Mouse (Mus musculus) intestine, embryonic 16.5 days (tissue): Measurements from ENCODE around the gene Kctd21. TPM values are rescaled to one million over a fixed set of nuclear protein-coding genes. Genes with fewer than 3 reads are reported as not detected.

ENCODE experiments used
- ATAC-seq: fragments of 200-750 bp; cut with Nextera tagmentation; 2 replicates; pipeline ENCODE4 v1.8.0; 2017; ENCODE audit warnings: moderate TSS enrichment, moderate library complexity
- H3K27ac ChIP-seq: fragments of 300-500 bp; sonication (generic); 2 replicates; pipeline ENCODE4 v1.5.1; 2014; ENCODE audit warnings: mild to moderate bottlenecking, low read length
- H3K27me3 ChIP-seq: fragments of 300-500 bp; sonication (generic); replicated peaks from 2 replicates; pipeline ENCODE4 v1.6.1; 2014; ENCODE audit warnings: low read length, control low read depth, mixed read lengths; ENCODE audit not compliant: control insufficient read depth, insufficient read depth
- H3K36me3 ChIP-seq: fragments of 300-500 bp; sonication (generic); 2 replicates; pipeline ENCODE4 v1.6.1; 2014; ENCODE audit warnings: low read length, control low read depth; ENCODE audit not compliant: control insufficient read depth, insufficient read depth
- H3K4me1 ChIP-seq: fragments of 300-500 bp; sonication (generic); 2 replicates; pipeline ENCODE4 v1.6.1; 2014; ENCODE audit warnings: low read length, control low read depth, mixed read lengths; ENCODE audit not compliant: control insufficient read depth, insufficient read depth
- H3K4me2 ChIP-seq: fragments of 300-500 bp; sonication (generic); 2 replicates; pipeline ENCODE4 v1.6.1; 2014; ENCODE audit warnings: low read depth, low read length, control low read depth
- H3K4me3 ChIP-seq: fragments of 300-500 bp; sonication (generic); 2 replicates; pipeline ENCODE4 v1.5.1; 2014; ENCODE audit warnings: mild to moderate bottlenecking, low read length
- H3K9ac ChIP-seq: fragments of 300-500 bp; sonication (generic); 2 replicates; pipeline ENCODE4 v1.6.1; 2014; ENCODE audit warnings: low read depth, low read length
- H3K9me3 ChIP-seq: fragments of 300-500 bp; sonication (generic); 2 replicates; pipeline ENCODE4 v1.6.1; 2016; ENCODE audit warnings: low read length, control low read depth; ENCODE audit not compliant: control insufficient read depth
- WGBS: fragments of 180-500 bp; shearing (Covaris S2); extraction: QIAGEN DNeasy Blood & Tissue Kit; methylation state at CpG from one replicate; pipeline ENCODE4 v1.1.7; 2014; 5-methylcytosine and 5-hydroxymethylcytosine counted together
- polyA plus RNA-seq: library from polyadenylated mRNA; unstranded; fragments of >200 nt; fragmentation: Nextera tagmentation; extraction: Ambion mirVana; gene quantifications from 2 replicates; pipeline ENCODE4 v1.2.1, GENCODE M21; 2015

The Kctd21 gene
- polyA plus RNA-seq, 1 experiment from 2014 or later = 4.4 TPM

DNA sequence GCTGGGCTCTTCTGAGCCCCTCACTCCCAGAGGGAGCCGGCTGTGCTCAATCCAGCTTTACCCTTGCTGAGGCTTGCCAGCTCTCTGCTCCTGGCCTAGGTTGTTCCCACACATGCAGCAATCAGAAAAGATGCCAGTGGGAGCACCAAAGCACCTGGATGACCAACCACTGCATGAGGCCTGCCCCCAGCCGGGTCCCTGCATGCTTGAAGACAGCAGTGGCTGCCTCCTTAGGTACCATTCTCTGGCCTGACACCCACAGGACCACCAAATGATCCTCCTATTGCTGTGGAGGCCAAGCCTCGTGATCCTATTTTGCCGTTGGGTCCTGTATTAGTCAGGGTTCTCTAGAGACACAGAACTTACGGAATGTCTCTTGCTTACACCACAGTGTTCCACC lies 18.8 kb downstream of the Kctd21 start:
- H3K27me3 ChIP-seq = no peaks in the 10 kb centered on the region
- 87% methylated on average over 5 of the region's 5 CpGs for WGBS
- H3K4me2 ChIP-seq = no peak overlapping the region
- H3K4me3 ChIP-seq = no peak overlapping the region
- H3K9ac ChIP-seq = no peak overlapping the region
- H3K9me3 ChIP-seq = no peaks in the 10 kb centered on the region
- 0 out of 2 replicates have a peak, but pooled peaks cover 2% of the 10 kb centered on the region for H3K36me3 ChIP-seq
- no peak for ATAC-seq
- H3K4me1 ChIP-seq = peaks cover 3% of the 10 kb centered on the region; the same call in 1 of the 2 replicates
- no peak overlapping the region for H3K27ac ChIP-seq

DNA sequence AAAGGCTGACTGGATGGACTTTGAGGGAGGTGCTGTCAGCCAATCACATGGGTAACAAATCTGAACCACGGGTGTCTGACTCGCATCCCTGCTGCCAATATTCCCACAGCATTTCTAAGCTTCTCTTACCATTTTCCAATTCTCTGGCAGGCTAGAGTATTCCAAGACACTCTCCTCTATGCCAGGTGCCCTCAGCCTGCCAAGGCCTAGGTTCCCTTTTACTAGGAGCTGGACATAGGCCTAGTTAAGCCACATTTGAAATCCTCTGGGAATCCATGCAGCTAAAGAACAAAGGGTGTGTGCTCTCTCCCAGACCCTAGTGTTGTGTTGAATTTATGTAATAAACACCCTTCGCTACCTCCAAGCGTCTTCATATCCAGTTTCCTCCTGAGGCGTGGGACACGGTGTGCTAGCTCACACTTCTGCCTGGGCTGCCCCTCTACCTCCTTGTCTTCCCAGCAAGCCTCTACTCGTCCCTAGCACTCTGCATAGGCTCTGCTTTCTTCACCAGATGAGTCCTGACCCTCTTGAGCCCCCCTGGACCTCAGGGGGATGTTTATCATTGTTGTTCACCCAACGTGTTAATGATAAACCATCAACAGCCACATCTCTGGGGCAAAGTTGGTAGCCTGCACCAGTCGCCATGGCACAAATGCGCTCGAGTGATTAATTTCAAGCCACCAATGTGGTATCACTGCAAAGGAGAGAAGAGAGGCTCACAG lies 19.8 kb downstream of the Kctd21 start:
- H3K4me2 ChIP-seq = no peak overlapping the region
- H3K27ac ChIP-seq = no peak overlapping the region
- no peaks in the 10 kb centered on the region for H3K9me3 ChIP-seq
- ATAC-seq = no peak
- peaks cover 6% of the 10 kb centered on the region; the same call in 1 of the 2 replicates for H3K4me1 ChIP-seq
- WGBS = 85% methylated on average over 11 of the region's 11 CpGs
- H3K27me3 ChIP-seq = no peaks in the 10 kb centered on the region
- H3K36me3 ChIP-seq = peaks cover 2% of the 10 kb centered on the region; the same call in 1 of the 2 replicates
- H3K4me3 ChIP-seq = no peak overlapping the region
- H3K9ac ChIP-seq = no peak overlapping the region

- Histone ChIP-seq H3K27me3 (no peaks in the 10 kb centered on the region), H3K4me3 (no peak overlapping the region), H3K9me3 (no peaks in the 10 kb centered on the region), H3K27ac (no peak overlapping the region), H3K9ac (no peak overlapping the region), H3K4me2 (no peak overlapping the region), H3K4me1 (peaks cover 6% of the 10 kb centered on the region; the same call in 1 of the 2 replicates), H3K36me3 (no peaks in the 10 kb centered on the region; the same call in 1 of the 2 replicates)
- WGBS = 88% methylated on average over 6 of the region's 6 CpGs
- no peak for ATAC-seq
Observed at GRCm38 (mm10) chr7:97353356-97353755, 21.2 kb downstream of the Kctd21 start.

DNA sequence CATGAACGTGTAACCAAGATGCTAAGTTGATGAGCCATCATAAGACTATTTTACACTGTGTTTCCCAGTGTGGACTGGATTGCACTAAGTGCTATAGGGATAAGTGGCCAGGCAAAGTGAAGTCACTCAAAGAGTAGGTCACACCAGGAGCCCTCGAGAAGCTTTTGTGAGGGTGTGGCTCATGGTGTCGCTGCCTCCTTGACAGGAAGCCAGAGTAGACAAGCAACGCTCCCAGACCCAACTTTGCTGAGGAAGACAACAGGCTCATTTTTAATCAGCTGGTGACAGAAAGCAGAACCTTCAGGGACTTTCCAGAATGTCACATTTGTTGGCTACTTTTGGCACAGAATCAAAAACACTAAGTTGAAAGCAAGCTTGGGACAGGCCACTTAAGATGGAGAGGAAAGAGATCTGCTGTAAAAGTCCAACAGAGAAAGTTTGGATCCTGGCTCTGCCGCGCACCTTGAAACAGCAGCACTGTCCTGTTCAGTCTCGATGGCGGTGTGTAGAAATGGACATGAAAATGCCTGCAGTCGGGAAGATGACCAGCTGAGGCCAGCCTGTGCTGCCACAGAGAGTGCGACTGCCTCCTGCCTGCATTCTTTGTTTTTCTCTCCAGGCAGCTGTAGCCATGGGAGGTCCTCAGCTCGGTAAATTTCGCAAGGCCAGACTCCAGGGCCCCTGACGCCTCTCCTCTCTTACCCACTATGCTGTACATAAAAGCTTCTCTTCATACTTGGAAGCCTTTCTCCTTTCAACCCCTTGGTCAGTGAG lies 23.1 kb downstream of the Kctd21 start:
- peak; percentile 53 for ATAC-seq
- Histone ChIP-seq H3K27ac (no peak overlapping the region), H3K9me3 (no peaks in the 10 kb centered on the region), H3K4me1 (peaks cover 6% of the 10 kb centered on the region; the same call in 1 of the 2 replicates), H3K4me2 (no peak overlapping the region), H3K4me3 (no peak overlapping the region), H3K27me3 (no peaks in the 10 kb centered on the region), H3K9ac (no peak overlapping the region), H3K36me3 (no peaks in the 10 kb centered on the region; the same call in 1 of the 2 replicates)
- 33% methylated on average over 13 of the region's 13 CpGs for WGBS

DNA sequence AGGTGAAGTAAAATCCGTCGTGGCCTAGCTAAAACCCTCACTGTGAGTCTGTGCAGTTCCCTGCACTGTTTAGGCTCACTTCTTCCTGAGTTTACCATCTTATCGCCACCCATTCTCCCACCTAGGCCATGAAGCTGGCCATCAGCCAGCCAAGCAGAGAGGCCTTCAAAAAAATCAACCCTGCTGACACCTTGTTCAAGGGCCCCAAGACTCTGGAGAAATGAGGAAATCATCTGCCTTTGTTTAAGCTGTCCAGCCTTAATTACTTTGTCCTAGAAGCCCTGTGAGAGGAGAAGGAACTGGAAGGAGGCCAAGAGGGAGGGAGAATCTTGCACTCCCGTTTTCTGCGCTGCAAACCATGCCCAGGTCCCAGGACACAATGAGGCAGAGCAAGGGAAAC lies 24.1 kb downstream of the Kctd21 start:
- WGBS = 61% methylated on average over 5 of the region's 5 CpGs
- 0 out of 2 replicates have a peak, but pooled peaks have one; percentile 28 for ATAC-seq
- no peak overlapping the region for H3K4me3 ChIP-seq
- H3K4me1 ChIP-seq = peaks cover 6% of the 10 kb centered on the region; the same call in 1 of the 2 replicates
- no peaks in the 10 kb centered on the region for H3K9me3 ChIP-seq
- H3K4me2 ChIP-seq = no peak overlapping the region
- H3K36me3 ChIP-seq = no peaks in the 10 kb centered on the region; the same call in 1 of the 2 replicates
- no peaks in the 10 kb centered on the region for H3K27me3 ChIP-seq
- H3K27ac ChIP-seq = peak overlapping the region; percentile 37; the same call in 1 of the 2 replicates
- H3K9ac ChIP-seq = no peak overlapping the region

GRCm38 (mm10) chr7:97356875-97357276 lies 24.7 kb downstream of the Kctd21 start:
- 67% methylated on average over 5 of the region's 5 CpGs for WGBS
- no peaks in the 10 kb centered on the region for H3K27me3 ChIP-seq
- H3K4me3 ChIP-seq = no peak overlapping the region
- H3K9ac ChIP-seq = no peak overlapping the region
- ATAC-seq = no peak
- peaks cover 6% of the 10 kb centered on the region; the same call in 1 of the 2 replicates for H3K4me1 ChIP-seq
- no peaks in the 10 kb centered on the region; the same call in 1 of the 2 replicates for H3K36me3 ChIP-seq
- H3K9me3 ChIP-seq = 0 out of 2 replicates have a peak, but pooled peaks cover 2% of the 10 kb centered on the region
- no peak overlapping the region for H3K4me2 ChIP-seq
- H3K27ac ChIP-seq = no peak overlapping the region

GRCm38 (mm10) chr7:97357840-97358239 lies 25.7 kb downstream of the Kctd21 start:
- Histone ChIP-seq H3K27me3 (no peaks in the 10 kb centered on the region), H3K9ac (no peak overlapping the region), H3K4me1 (peaks cover 6% of the 10 kb centered on the region; the same call in 1 of the 2 replicates), H3K9me3 (0 out of 2 replicates have a peak, but pooled peaks cover 2% of the 10 kb centered on the region), H3K27ac (no peak overlapping the region), H3K36me3 (no peaks in the 10 kb centered on the region; the same call in 1 of the 2 replicates), H3K4me2 (no peak overlapping the region), H3K4me3 (no peak overlapping the region)
- WGBS = 75% methylated on average over 3 of the region's 3 CpGs
- ATAC-seq = no peak

DNA sequence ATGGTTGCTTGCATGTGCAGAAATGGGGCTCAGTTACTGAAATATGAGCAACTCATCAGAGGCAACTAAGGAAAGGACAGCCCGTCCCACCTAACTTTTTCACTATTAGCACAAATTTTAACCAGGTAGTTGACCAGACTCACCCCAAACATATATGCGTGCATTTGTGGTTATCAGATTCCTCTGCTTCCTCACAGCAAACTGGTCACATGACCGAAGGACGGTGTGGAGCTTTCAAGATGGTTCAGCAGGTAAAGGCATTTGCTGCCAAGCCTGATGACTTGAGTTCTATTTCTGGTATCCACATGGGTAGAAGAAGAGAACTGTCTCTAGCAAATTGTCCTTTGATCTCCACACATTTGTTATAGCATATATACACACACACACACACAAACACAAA lies 26.2 kb downstream of the Kctd21 start:
- ATAC-seq = no peak
- peaks cover 6% of the 10 kb centered on the region; the same call in 1 of the 2 replicates for H3K4me1 ChIP-seq
- H3K36me3 ChIP-seq = no peaks in the 10 kb centered on the region; the same call in 1 of the 2 replicates
- H3K9ac ChIP-seq = no peak overlapping the region
- H3K4me3 ChIP-seq = no peak overlapping the region
- H3K27ac ChIP-seq = no peak overlapping the region
- H3K4me2 ChIP-seq = no peak overlapping the region
- 86% methylated on average over 4 of the region's 4 CpGs for WGBS
- H3K9me3 ChIP-seq = 0 out of 2 replicates have a peak, but pooled peaks cover 2% of the 10 kb centered on the region
- H3K27me3 ChIP-seq = no peaks in the 10 kb centered on the region

GRCm38 (mm10) chr7:97360166-97360565 lies 28.0 kb downstream of the Kctd21 start:
- Histone ChIP-seq H3K36me3 (no peaks in the 10 kb centered on the region; the same call in 1 of the 2 replicates), H3K9ac (no peak overlapping the region), H3K9me3 (0 out of 2 replicates have a peak, but pooled peaks cover 2% of the 10 kb centered on the region), H3K27me3 (no peaks in the 10 kb centered on the region), H3K4me2 (no peak overlapping the region), H3K27ac (no peak overlapping the region), H3K4me1 (peaks cover 6% of the 10 kb centered on the region; the same call in 1 of the 2 replicates), H3K4me3 (no peak overlapping the region)
- WGBS = 75% methylated on average over 5 of the region's 5 CpGs
- ATAC-seq = no peak
